Mouse (Mus musculus): Measurements from ENCODE around the gene Nfkbie. TPM values are rescaled to one million over a fixed set of nuclear protein-coding genes. Genes with fewer than 3 reads are reported as not detected.
A peak's percentile ranks its signal among the peaks of the same experiment; 100 is the strongest.

Nfkbie gene
- polyA plus RNA-seq, 1 experiment from 2014 or later = 2.7 TPM

- 84% methylated on average over 11 of the region's 11 CpGs for WGBS
- peaks cover 39% of the 10 kb centered on the region for H3K4me1 ChIP-seq
- no peak overlapping the region for H3K9ac ChIP-seq
- H3K4me3 ChIP-seq = no peak overlapping the region
- peaks cover 18% of the 10 kb centered on the region for H3K27me3 ChIP-seq (replicated peaks)
- no peaks in the 10 kb centered on the region for H3K9me3 ChIP-seq
- H3K4me2 ChIP-seq = no peak overlapping the region
- H3K27ac ChIP-seq (replicated peaks) = no peak overlapping the region
- no peak for ATAC-seq (ENCODE audit: extremely low read depth, insufficient number of reproducible peaks, low FRiP score, low TSS enrichment)
- peaks cover 41% of the 10 kb centered on the region for H3K36me3 ChIP-seq
Measured at GRCm38 (mm10) chr17:45520136-45520535, 35.4 kb upstream of the Nfkbie start.

GRCm38 (mm10) chr17:45523263-45523662 is 32.2 kb upstream of the Nfkbie start, which contains the start of gene Tcte1:
Gene Tcte1 (plus strand): TSS chr17:45523434.
- Histone ChIP-seq H3K4me2 (peak within 1 kb of the TSS; percentile 79), H3K27me3 (replicated peaks) (peaks cover 37% of the 10 kb centered on the region), H3K9ac (peak within 1 kb of the TSS; percentile 76), H3K36me3 (peaks cover 27% of the 10 kb centered on the region), H3K4me1 (peaks cover 37% of the 10 kb centered on the region), H3K27ac (replicated peaks) (no peak within 1 kb of the TSS), H3K9me3 (no peaks in the 10 kb centered on the region), H3K4me3 (peak within 1 kb of the TSS; percentile 50)
- ATAC-seq (ENCODE audit: extremely low read depth, insufficient number of reproducible peaks, low FRiP score, low TSS enrichment) = no peak
- WGBS = 1% methylated on average over 20 of the region's 21 CpGs

GRCm38 (mm10) chr17:45524961-45525360 is 30.5 kb upstream of the Nfkbie start:
- H3K4me1 ChIP-seq = peaks cover 37% of the 10 kb centered on the region
- H3K4me2 ChIP-seq = no peak overlapping the region
- no peak overlapping the region for H3K9ac ChIP-seq
- no peak for ATAC-seq (ENCODE audit: extremely low read depth, insufficient number of reproducible peaks, low FRiP score, low TSS enrichment)
- H3K4me3 ChIP-seq = no peak overlapping the region
- H3K27ac ChIP-seq (replicated peaks) = no peak overlapping the region
- H3K9me3 ChIP-seq = no peaks in the 10 kb centered on the region
- peaks cover 54% of the 10 kb centered on the region for H3K27me3 ChIP-seq (replicated peaks)
- peaks cover 10% of the 10 kb centered on the region for H3K36me3 ChIP-seq
- 72% methylated on average over 4 of the region's 4 CpGs for WGBS

- Histone ChIP-seq H3K9ac (no peak overlapping the region), H3K27me3 (replicated peaks) (peaks cover 70% of the 10 kb centered on the region), H3K27ac (replicated peaks) (no peak overlapping the region), H3K36me3 (no peaks in the 10 kb centered on the region), H3K4me3 (no peak overlapping the region), H3K9me3 (no peaks in the 10 kb centered on the region), H3K4me2 (peak overlapping the region; percentile 20; the same call in 1 of the 2 replicates), H3K4me1 (peaks cover 22% of the 10 kb centered on the region)
- 17% methylated on average over 5 of the region's 5 CpGs for WGBS
- ATAC-seq (ENCODE audit: extremely low read depth, insufficient number of reproducible peaks, low FRiP score, low TSS enrichment) = no peak
Measured at GRCm38 (mm10) chr17:45526571-45526970, 28.9 kb upstream of the Nfkbie start.

- no peak overlapping the region for H3K4me2 ChIP-seq
- no peaks in the 10 kb centered on the region for H3K9me3 ChIP-seq
- 0 out of 2 replicates have a peak, but pooled peaks cover 3% of the 10 kb centered on the region for H3K4me1 ChIP-seq
- H3K27me3 ChIP-seq (replicated peaks) = peaks cover 86% of the 10 kb centered on the region
- 42% methylated on average over 13 of the region's 13 CpGs for WGBS
- H3K27ac ChIP-seq (replicated peaks) = no peak overlapping the region
- no peak for ATAC-seq (ENCODE audit: extremely low read depth, insufficient number of reproducible peaks, low FRiP score, low TSS enrichment)
- no peak overlapping the region for H3K9ac ChIP-seq
- no peaks in the 10 kb centered on the region for H3K36me3 ChIP-seq
- H3K4me3 ChIP-seq = no peak overlapping the region
Measured at GRCm38 (mm10) chr17:45530346-45530782, 25.1 kb upstream of the Nfkbie start.

GRCm38 (mm10) chr17:45532896-45533295 is 22.6 kb upstream of the Nfkbie start:
- Histone ChIP-seq H3K9me3 (no peaks in the 10 kb centered on the region), H3K27ac (replicated peaks) (no peak overlapping the region), H3K9ac (no peak overlapping the region), H3K4me2 (no peak overlapping the region), H3K36me3 (no peaks in the 10 kb centered on the region), H3K4me3 (no peak overlapping the region), H3K27me3 (replicated peaks) (peaks cover 98% of the 10 kb centered on the region), H3K4me1 (no peaks in the 10 kb centered on the region)
- WGBS = 49% methylated on average over 15 of the region's 15 CpGs
- ATAC-seq (ENCODE audit: extremely low read depth, insufficient number of reproducible peaks, low FRiP score, low TSS enrichment) = no peak

GRCm38 (mm10) chr17:45536264-45536663 is 19.2 kb upstream of the Nfkbie start:
- Histone ChIP-seq H3K4me1 (no peaks in the 10 kb centered on the region), H3K9me3 (no peaks in the 10 kb centered on the region), H3K4me3 (no peak overlapping the region), H3K36me3 (no peaks in the 10 kb centered on the region), H3K27me3 (replicated peaks) (peaks cover 98% of the 10 kb centered on the region), H3K4me2 (no peak overlapping the region), H3K9ac (no peak overlapping the region), H3K27ac (replicated peaks) (no peak overlapping the region)
- ATAC-seq (ENCODE audit: extremely low read depth, insufficient number of reproducible peaks, low FRiP score, low TSS enrichment) = no peak
- WGBS = 10% methylated on average over 5 of the region's 5 CpGs

- no peaks in the 10 kb centered on the region for H3K4me1 ChIP-seq
- peaks cover 98% of the 10 kb centered on the region for H3K27me3 ChIP-seq (replicated peaks)
- H3K27ac ChIP-seq (replicated peaks) = no peak overlapping the region
- 56% methylated on average over 4 of the region's 4 CpGs for WGBS
- no peak overlapping the region for H3K4me3 ChIP-seq
- H3K9ac ChIP-seq = no peak overlapping the region
- ATAC-seq (ENCODE audit: extremely low read depth, insufficient number of reproducible peaks, low FRiP score, low TSS enrichment) = no peak
- no peaks in the 10 kb centered on the region for H3K9me3 ChIP-seq
- no peaks in the 10 kb centered on the region for H3K36me3 ChIP-seq
- no peak overlapping the region for H3K4me2 ChIP-seq
Measured at GRCm38 (mm10) chr17:45538394-45538793, 17.1 kb upstream of the Nfkbie start.

GRCm38 (mm10) chr17:45539664-45540063 is 15.8 kb upstream of the Nfkbie start:
- Histone ChIP-seq H3K9ac (no peak overlapping the region), H3K36me3 (no peaks in the 10 kb centered on the region), H3K4me2 (no peak overlapping the region), H3K4me1 (peaks cover 10% of the 10 kb centered on the region), H3K27ac (replicated peaks) (no peak overlapping the region), H3K27me3 (replicated peaks) (peaks cover 100% of the 10 kb centered on the region), H3K4me3 (no peak overlapping the region), H3K9me3 (no peaks in the 10 kb centered on the region)
- ATAC-seq (ENCODE audit: extremely low read depth, insufficient number of reproducible peaks, low FRiP score, low TSS enrichment) = no peak
- 64% methylated on average over 21 of the region's 21 CpGs for WGBS

GRCm38 (mm10) chr17:45542129-45542528 is 13.4 kb upstream of the Nfkbie start:
- 23% methylated on average over 6 of the region's 6 CpGs for WGBS
- Histone ChIP-seq H3K9ac (no peak overlapping the region), H3K4me2 (no peak overlapping the region), H3K4me1 (peaks cover 24% of the 10 kb centered on the region), H3K27ac (replicated peaks) (no peak overlapping the region), H3K27me3 (replicated peaks) (peaks cover 100% of the 10 kb centered on the region), H3K36me3 (no peaks in the 10 kb centered on the region), H3K9me3 (no peaks in the 10 kb centered on the region), H3K4me3 (no peak overlapping the region)
- no peak for ATAC-seq (ENCODE audit: extremely low read depth, insufficient number of reproducible peaks, low FRiP score, low TSS enrichment)

GRCm38 (mm10) chr17:45542705-45543104 is 12.8 kb upstream of the Nfkbie start:
- no peak overlapping the region for H3K27ac ChIP-seq (replicated peaks)
- no peaks in the 10 kb centered on the region for H3K9me3 ChIP-seq
- peaks cover 24% of the 10 kb centered on the region for H3K4me1 ChIP-seq
- ATAC-seq (ENCODE audit: extremely low read depth, insufficient number of reproducible peaks, low FRiP score, low TSS enrichment) = no peak
- no peaks in the 10 kb centered on the region for H3K36me3 ChIP-seq
- peaks cover 100% of the 10 kb centered on the region for H3K27me3 ChIP-seq (replicated peaks)
- H3K9ac ChIP-seq = no peak overlapping the region
- H3K4me2 ChIP-seq = no peak overlapping the region
- H3K4me3 ChIP-seq = no peak overlapping the region
- 66% methylated on average over 2 of the region's 2 CpGs for WGBS

- H3K9ac ChIP-seq = no peak overlapping the region
- 13% methylated on average over 1 of the region's 1 CpGs for WGBS
- no peak overlapping the region for H3K4me2 ChIP-seq
- H3K4me3 ChIP-seq = no peak overlapping the region
- peaks cover 100% of the 10 kb centered on the region for H3K27me3 ChIP-seq (replicated peaks)
- no peaks in the 10 kb centered on the region for H3K36me3 ChIP-seq
- no peaks in the 10 kb centered on the region for H3K9me3 ChIP-seq
- no peak overlapping the region for H3K27ac ChIP-seq (replicated peaks)
- no peak for ATAC-seq (ENCODE audit: extremely low read depth, insufficient number of reproducible peaks, low FRiP score, low TSS enrichment)
- H3K4me1 ChIP-seq = peaks cover 24% of the 10 kb centered on the region
Measured at GRCm38 (mm10) chr17:45543115-45543514, 12.4 kb upstream of the Nfkbie start.

Measured in heart, embryonic 13.5 days (tissue).